Mouse (Mus musculus) monocyte, adult 2 months (primary cell): Measurements from ENCODE around the gene Clta.

ENCODE experiments used
- DNase-seq, 2 experiments: peaks; one replicate each; pipeline ENCODE4 v3.0.0; 2022; ENCODE audit warnings: low spot score in 2 of 2, low read depth in 1 of 2

Gene Clta

DNA sequence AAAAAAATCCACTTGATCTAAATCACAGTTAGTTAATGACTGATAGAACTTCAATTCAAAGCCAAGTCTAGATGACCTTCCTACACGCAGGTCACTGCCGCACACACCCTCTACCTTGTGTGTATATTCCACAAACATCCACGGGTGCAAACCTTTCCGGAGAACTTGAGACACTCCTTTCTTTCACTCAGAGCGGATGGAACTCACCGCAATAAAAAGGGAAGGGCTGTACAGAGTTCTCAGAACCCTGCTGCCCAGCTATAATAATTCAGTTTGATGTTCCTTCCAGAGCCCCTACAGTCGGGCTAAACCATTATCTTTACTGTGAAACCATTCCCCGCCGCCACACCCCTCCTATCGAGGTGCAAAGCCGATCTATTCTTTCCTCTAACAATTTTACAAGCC is 67.5 kb downstream of the Clta start:
- no peak for DNase-seq

DNA sequence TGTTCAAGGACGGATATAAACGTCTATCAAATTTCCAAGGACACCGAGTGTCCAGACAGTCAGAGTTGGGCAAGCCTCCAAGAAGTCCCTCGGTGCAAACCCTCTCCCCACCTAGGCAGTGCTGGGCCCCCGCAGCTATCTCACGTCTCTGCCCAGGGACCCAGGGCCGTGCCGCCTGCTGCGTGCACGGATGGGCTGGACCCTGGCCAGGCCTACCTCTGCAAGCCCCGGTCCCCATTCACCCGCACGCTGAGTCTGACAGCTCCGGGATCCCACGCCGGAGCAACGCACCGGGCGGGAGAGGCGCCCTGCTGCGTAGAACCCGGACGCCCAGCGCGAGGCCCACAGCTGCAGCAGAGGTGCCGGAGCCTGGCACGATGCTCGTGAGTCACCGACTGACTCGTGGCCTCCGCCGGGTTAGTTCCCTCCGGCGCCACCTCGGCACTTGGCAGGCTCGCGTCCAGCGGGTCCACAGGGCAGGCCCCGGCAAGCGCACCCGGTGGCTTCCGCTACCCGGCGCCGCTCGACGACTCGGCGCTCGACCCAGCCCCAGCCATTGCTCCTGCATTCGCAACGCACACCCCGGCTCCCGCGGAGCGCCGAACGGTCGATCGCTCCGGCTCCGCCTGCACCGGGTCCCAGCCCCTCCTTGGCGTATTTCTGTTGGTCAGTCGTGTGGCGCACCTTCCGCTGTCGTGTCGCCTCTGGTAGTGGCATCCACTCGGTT is 68.1 kb downstream of the Clta start:
- DNase-seq = peak; percentile 66 to 76

DNA sequence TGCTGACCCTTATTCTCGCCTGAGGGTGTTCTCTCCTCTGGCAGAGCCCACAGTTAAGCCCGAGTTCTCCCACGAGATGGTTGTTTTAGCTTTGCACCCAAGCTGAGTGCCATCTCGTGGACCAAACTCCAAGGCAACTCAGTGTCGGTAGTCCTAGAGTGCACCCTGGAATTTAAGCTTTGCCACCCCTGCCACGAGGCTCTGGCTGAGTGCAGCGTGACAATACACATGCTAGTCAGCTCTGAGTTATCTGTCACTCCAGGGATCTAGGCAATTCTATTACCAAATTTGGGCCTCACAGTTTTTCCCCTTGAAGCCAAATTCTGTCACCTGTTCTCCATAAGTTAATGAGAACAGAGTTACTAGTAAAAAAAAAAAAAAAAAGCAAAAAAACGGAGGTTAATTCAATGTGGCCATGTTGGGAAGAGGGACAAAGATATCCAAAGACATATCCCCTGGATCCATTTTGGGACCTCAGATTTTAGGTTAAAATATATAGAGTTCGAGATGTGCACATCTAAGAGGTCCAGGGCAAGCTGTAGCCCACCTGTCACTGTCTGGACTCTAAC is 68.7 kb downstream of the Clta start:
- DNase-seq = no peak

DNA sequence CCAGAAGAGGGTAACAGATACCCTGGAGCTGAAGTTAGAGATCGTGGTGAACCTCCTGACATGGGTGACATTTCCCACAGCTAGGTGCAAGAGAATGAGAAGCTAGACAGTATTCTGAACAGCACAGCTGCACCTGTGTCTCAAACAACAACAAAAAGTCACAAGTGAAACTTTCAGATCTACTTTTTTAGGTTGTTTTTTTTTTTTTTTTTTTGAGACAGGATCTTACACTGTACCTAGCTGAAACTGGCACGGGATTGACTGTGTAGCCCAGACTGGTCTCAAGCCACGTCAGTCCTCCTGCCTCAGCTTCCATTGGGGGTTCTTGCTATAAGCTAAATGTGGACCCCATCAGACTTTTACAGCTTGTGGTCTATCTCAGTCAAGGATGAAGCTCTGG is 69.5 kb downstream of the Clta start:
- DNase-seq = no peak

DNA sequence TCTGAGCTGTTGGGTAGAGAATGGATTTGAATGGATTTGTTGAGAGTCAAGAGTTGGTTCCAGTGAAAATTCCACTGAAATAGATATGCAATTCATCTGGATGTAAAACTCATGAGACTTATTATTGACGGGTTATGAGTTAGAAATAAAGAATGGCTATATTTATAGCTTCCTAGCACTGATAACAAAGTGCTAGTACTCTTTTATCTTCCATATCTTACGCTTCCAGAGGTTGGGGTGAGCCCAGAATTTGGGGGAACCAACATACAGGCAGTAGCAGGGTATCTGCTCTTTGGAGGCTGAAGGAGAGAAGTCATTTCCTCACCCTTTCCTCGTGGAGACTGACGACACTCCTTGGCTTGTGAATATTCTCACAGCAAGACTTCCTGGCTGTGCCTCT is 70.2 kb downstream of the Clta start:
- DNase-seq = no peak

DNA sequence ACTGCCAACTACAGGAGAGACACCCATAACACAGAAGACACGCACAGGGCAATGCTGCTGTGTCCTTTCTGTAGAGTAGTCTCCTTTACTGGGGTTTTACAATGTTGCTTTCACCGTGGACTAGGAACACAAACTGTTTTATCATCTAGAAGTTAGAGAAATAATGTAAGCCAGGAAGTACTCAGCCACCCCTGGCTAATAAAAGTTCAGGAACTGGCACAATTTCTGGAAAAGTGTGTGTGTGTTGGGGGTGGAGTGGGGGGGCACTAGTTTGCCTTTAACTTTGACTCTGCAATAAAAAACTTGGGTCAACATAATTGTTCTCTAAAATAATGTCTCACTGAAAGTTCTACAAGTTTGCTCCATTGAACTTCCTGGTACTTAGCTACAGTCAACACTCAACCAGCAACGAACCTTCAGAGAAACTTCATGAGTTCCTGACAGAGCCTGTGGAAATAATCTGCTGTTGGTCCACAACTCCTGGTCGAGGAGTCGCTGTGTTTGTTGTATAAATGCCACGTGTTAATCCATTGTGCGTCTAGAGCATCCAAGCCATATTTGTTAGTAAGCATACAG is 74.2 kb downstream of the Clta start:
- no peak for DNase-seq
